Mouse (Mus musculus): ENCODE results near the gene Ptprcap.
A peak's percentile ranks its signal among the peaks of the same experiment; 100 is the strongest.

Gene Ptprcap

DNA sequence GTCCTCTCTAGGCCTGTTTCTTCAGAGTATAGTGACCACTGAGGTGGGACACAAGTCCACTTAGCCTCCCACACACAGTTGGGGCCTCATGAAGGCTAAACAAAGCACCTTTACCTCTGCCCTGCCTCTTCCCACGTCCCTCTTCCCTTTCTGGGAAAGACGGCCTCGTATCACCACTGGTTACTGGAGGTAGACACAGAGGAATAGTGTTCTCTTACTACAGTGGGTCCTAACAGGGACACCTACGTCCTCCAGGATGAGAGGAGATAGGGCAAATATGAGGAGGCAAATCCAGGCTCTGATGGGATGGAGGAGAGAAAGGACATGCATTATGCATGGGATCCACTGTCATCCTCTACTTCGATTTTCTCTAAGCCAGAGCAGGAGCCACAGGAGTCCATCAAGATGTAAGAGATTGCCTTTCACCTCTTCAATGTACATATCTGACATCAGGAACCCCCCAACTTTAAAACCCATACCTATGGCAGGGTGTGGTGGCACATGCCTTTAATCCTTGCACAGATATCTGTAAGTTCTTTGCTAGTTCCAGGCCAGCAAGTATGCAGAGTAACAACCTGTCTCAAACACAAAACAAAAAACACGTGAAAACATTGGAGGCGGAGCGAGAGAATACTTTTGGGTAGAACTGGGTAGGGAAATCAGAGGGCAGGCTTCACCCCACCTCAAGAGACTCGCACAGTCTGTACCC lies 5.5 kb upstream of the Ptprcap start:
- DNase-seq (ENCODE audit: low spot score): no peak

DNA sequence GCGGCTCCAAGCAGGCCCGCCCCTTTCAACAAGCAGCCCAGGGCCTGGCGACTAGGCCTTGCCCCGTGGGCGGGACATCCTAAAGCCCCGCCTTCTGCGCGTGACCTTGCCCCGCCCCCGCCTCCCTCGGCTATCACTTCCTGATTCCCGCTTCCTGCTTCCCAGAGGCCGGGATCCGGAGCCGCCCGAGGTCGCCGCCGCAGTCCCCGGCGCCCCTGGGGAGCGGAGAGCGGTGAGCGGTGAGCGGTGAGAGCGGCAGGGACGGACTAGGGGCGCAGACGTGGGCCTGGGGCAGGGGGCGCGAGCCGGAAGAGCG lies 5.0 kb upstream of the Ptprcap start, which contains the start of gene Coro1b:
TSS of gene Coro1b (plus strand) at position 129 of the 316 bp plus-strand sequence.
- DNase-seq (ENCODE audit: low spot score): peak; percentile 99

DNA sequence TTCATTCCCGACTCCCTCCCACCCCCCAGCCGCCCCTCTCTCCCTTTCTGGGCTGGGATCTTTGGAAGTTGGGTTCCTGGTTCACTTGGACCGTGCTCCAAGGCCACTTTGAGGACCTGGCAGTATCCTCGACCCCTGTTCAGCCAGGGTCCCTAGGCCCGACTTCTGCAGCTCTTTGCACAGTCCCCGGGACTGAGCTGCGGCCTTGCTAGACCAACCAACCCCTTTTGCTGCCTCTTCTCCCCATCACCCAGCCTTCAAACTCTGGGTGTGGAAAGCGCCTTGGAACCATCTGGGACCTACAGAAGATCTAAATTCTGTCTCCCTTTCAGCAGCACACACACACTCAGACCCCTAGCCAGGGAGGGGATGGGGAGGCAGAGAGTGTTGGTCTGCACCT lies 4.6 kb upstream of the Ptprcap start:
- no peak for DNase-seq (ENCODE audit: low spot score)

DNA sequence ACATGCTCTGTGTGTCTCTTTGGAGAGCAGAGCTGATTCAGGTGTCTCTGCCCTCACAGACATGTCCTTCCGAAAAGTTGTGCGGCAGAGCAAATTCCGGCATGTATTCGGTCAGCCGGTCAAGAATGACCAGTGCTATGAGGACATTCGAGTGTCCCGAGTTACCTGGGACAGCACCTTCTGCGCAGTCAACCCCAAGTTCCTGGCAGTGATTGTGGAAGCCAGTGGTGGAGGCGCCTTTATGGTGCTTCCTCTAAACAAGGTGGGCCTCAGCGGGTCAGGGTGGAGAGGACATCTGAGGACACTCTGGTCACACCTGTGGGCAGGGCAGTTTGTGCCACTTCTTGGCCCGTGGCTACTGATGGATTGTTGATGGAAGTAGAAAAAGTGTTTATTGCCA lies 4.1 kb upstream of the Ptprcap start:
- no peak for DNase-seq (ENCODE audit: low spot score)

DNA sequence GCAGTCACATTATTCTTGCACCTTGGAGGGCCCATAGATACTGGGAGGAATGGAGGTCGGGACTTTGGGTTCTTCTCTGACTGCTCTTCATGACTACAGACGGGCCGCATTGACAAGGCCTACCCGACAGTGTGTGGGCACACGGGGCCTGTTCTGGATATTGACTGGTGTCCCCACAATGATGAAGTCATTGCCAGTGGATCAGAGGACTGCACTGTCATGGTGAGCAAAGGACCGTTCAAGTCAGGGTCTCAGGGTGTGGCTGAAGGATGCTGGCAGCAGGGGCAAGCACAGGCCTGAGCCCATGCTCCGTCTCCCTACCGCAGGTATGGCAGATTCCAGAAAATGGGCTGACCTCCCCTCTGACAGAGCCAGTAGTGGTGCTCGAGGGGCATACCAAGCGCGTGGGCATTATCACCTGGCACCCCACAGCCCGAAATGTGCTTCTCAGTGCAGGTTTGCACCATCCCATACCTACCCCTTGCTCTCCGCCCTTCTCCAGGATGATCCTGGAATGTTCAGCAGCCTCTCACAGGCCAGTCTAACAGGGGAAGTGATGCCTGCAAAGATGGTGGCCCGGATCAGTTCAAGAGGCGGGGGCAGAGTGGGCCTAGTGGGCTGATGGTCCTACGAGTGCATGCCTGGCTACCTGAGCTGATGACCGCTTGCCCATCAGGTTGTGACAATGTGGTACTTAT lies 3.5 kb upstream of the Ptprcap start:
- no peak for DNase-seq (ENCODE audit: low spot score)

DNA sequence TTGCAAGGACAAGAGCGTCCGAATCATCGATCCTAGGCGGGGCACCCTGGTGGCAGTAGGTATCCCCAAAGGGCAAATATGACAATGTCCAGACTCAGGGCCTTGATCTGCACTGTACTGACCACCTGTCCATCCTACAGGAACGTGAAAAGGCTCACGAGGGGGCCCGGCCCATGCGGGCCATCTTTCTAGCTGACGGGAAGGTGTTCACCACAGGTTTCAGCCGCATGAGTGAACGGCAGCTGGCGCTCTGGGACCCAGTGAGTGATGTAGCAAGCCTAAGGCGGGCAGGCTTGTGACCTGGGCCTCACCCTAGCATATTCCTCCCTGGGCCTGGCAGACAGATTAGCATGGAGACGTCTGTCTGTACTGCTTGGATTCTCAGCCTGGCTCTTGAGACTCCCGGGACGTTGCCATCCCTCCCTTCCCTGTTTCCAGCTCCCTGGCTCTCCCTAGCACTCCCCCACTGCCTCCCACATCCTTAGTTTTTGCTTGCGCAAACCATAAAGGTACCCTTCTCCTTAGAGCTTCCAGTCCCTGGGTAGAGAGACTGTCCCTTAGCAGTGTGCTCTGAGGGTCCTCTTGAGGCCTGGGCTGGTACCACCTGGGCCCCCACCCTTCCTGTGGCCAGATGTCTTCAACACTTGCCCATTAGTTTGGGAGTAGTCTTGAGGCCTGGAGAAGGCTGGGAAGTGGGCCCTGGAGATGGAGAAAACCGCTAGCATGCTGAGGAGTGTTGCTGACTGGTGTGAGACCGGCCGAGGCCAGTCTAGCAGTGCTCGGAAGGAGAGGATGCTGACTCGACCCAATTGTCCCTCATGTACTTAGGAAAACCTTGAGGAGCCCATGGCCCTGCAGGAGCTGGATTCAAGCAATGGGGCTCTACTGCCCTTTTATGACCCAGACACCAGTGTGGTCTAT lies 2.6 kb upstream of the Ptprcap start:
- peak; percentile 72 for DNase-seq (ENCODE audit: low spot score)

DNA sequence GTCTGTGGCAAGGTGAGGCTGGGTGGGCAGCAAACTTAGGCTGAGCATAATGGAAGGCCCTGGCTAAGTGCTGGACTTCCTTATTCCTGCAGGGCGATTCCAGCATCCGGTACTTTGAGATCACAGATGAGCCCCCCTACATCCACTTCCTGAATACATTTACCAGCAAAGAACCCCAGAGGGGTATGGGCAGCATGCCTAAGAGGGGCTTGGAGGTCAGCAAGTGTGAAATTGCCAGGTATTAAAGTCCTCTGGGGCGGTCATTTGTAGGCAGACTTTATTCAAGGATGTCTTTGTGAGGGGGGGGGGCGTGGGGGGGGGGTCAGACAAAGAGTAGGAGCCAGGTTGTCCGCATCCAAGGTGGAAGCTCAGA lies 1.9 kb upstream of the Ptprcap start:
- no peak for DNase-seq (ENCODE audit: low spot score)

DNA sequence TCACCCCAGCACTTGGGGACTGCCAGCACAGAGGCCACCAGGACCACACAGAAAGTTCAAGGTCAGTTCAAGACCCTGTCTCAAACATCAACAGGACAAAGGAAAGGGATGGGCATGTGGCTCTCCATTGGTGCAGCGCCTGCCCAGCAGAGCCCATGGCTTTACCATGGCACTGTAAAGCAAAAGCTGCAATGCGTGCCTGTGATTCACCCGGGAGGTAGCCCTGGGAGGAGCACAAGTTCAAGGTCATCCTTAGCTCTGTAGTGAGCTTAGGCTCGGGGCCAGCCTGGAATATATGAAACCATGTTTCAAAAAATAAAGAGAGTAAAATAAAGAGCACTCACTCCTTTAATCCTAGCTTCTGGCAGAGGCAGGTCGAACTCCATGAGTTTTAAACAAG lies 1.5 kb upstream of the Ptprcap start:
- DNase-seq (ENCODE audit: low spot score): no peak

DNA sequence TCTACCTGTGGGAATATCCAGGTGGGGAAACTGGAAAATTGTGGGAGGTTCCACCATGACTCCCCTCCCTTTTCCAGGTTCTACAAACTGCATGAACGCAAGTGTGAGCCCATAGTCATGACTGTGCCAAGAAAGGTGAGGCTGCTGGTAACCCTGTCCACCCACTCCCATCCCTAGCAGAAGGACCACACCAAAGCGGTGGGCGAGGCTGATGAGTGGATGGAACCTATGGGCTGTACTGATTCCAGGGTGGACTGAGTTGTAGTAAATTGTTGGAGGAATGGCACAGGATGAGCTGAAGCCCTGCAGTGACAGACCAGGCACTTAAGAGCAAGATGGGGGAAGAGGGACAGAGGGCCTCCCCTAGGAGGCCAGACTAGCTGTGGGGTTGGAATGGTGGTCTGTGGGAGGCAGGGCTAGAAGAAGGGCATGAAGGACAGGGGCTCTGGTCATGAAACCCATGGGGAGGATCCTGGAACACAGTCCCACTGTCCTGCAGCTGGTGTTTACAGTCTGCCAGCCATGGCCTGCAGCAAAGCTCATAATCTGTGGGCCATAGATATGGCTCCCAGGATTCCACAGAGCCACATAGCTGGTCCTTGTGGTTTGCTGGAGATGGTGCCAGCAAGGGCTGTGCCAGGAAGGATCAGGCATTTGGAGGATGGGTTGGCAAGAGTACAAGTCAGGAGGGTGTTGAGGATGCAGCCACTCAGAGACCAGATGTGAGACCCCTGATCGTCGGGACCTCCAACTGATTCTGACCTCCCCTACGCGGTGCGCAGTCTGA lies 766 bp upstream of the Ptprcap start:
- no peak for DNase-seq (ENCODE audit: low spot score)

DNA sequence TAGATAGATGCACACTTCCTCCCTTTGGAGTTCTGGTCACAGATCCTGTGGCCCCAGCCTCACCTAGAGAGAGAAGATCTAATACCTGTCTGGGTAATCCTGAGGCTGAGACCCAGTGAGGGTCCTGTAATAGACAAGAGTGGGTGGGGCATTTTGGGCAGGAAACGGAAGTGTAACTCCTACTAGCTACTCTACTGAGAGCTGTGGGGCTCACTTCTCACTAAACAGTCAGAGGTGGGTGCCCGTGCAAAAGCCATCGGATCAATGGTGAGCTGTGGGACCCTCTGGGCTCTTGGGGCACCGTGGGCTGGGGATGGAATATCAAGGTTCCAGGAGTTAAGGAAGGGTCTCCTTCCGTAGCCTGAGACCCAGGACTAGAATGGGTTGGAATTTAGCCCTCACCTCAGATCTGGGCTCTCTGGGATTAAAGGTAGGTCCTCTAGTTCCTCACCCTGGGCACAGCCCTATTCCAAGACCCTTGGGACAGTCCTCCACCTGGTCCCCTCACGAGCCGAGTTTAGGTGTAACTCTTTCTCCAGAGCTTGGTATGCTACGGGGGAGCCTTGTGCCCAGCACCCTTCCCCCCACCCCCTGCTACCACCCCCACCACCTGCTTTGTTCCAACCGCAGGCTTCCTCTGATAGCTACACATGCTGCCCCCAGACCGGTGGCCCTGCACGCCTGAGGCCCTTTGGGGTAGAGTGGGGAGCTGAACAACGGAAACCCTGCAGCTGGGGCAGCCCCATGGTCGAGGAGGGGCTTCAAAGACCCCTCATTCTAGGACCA lies 1.2 kb downstream of the Ptprcap start:
- DNase-seq (ENCODE audit: low spot score): no peak

DNA sequence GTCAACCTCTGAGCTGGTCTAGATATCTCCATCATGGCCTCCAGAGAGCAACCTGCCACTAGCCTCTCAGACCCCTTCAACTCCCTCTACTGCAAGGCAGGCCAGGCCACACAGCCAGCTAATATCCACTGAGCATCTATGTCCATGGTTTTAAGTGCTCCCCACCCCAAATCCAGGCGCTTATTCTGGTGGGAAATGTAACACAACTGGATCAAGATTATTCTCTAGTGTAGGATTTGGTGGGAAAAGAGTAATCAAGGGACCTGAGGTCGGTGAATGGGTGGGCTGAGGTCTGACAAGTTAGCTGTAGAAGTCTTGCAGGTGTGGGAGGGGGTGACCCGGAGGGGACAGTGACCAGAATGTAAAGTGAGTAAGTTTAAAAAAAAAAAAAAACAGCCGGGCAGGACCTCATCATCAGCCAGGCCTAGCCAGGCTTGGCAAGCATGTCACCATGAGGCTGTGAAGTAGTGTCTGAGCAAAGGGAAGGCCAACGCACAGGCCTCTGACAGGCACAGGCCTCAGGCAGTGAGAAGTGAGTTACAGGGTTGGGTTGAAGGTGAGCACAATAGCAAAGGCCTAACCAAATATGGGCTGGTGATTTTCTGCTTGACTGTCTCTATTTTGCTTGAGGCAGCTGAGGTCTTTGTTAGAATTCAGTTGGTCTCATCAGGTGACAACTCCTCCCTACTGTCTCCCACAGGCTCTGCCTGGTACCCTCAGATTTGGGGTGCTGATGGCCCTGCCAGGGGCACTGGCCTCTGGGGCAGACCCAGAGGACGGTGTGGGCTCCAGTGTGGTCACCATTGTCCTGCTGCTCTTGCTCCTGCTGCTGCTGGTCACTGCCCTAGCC lies 2.0 kb downstream of the Ptprcap start:
- DNase-seq (ENCODE audit: low spot score): no peak

DNA sequence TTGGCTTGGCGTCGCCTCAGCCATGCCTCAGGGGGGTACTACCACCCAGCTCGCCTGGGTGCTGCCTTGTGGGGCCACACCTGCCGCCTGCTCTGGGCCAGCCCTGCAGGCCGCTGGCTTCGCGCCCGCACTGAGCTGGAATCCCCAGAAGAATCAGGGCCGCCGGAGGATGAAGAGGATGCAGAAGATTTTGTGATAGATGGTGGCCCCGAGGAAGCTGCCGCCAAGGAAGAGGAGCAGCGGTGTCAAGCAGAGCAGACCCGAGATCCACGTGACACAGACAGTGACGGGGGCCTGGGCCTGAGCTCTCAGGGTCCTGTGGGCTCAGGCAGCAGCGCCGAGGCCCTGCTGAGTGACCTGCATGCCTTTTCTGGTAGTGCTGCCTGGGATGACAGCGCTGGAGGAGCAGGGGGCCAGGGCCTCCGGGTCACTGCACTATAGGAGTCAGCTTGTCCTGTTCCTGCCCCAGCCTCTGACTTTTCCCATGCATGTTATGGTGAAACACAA lies 2.7 kb downstream of the Ptprcap start:
- no peak for DNase-seq (ENCODE audit: low spot score)

DNA sequence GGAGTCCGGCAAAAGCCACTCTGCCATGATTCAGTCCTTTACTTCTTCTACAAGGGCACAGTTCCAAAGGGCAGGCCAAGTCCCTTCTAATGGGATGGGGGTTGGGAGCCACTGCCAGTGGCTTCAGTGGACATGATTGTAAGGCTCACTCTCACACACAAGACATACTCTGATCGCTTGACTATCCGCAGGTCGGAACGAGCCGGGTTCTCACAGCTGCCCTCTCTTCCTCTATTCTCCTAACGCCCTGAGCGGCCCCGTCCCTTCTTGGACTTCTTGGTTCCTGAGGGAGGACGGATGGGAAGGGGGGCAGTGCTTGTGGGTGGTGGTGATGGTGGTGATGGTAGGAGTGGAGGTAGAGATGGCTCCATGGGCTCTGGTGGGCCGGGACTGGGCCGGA lies 3.4 kb downstream of the Ptprcap start:
- no peak for DNase-seq (ENCODE audit: low spot score)

DNA sequence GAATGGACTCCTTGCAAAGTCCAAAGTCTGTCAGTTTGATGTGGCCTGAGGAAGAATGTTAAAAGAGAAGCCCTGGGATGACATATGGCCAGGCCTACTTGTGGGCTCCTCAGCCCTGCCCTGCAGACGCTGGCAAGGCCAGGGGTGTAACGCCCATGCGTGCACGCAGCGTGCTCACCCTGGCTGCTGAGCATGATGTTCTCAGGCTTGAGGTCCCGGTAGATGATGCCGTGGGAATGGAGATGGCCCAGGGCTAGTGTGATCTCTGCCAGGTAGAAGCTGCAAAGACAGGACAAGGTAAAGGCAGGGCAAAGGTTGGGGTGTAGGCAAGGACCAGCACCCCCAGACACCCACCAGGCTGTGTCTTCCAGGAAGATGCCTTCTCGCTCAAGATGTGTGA lies 5.6 kb downstream of the Ptprcap start:
- no peak for DNase-seq (ENCODE audit: low spot score)

DNA sequence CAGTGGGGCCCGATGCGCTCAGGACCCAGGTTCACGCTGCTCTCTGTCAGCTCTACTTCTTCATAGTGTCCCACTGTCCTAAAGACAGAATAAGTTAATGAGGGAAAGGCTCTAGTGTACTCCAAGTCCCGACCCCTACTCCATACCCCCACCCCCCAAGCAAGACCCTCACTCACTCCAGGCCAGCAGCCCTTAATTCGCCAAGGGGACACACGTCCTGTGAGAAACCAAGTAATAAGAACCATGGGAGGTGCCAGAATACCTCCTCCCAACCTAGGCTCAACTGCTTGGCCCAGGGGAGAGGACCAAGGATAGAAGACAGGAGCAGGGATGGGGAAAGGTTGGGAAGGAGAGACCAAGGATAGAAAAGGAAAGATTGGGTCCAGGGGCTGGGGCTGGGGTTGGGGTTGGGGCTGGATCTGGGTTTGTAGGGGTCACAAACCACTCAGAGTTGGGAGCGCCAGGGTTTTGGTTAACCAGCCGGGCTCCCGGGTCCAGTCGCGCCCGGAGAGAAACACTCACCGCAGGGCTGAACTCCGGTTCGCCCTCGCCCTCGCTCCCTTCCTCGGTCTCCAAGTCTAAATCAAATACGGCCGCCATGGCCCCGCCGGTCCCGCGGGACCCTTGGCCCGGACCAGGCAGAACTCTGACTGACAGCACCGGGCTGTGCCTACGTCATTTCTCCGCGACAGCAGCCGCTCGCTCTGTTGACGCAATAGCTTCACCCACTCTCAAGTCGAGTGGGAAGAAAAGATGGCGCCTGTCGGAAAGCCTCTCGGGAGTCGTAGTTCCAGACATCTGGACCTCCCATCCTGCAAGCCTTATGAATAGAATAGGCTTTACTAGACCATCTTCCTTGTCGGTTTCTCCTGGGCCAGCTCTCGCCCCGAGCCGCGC lies 9.5 kb downstream of the Ptprcap start, which contains the start of gene Rps6kb2:
TSS of gene Rps6kb2 (minus strand) at position 709 of the 897 bp plus-strand sequence.
- peak; percentile 96 for DNase-seq (ENCODE audit: low spot score)

DNA sequence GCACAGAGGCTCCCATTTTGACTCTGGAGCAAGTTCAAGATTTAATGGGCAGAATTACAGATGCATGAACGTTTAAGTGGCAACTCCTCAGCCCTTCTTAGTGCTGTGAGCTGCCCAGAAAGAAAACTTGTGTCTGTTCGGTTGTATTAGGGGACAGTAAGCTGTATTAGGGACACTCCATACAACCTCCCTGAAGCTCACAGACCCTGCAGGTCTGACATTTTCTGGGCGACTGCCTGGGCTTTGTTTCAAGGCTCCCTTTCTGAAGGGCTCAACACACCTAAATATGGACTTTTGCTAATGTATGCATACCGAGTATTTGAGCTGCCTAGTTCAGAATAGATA lies 10.1 kb downstream of the Ptprcap start:
- no peak for DNase-seq (ENCODE audit: low spot score)

DNA sequence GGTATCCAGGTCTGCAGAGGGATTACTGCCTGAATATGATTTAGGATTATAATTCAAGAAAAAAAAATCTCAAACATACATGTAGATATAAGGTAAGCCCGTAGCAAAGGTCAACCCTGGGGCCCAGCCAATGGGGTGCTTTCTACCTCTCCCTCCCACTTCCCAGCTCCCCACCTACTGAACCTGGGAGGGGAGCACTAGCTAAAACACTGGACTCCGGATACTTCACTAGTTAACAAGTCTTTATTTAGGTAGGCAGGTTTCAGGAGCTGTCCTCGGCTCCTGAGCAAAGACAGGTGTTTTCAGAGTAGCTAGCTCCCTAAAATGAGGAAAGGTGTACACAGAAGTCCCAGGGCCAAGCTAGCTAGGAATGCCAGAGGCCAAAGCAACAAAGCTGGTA lies 10.7 kb downstream of the Ptprcap start:
- no peak for DNase-seq (ENCODE audit: low spot score)

DNA sequence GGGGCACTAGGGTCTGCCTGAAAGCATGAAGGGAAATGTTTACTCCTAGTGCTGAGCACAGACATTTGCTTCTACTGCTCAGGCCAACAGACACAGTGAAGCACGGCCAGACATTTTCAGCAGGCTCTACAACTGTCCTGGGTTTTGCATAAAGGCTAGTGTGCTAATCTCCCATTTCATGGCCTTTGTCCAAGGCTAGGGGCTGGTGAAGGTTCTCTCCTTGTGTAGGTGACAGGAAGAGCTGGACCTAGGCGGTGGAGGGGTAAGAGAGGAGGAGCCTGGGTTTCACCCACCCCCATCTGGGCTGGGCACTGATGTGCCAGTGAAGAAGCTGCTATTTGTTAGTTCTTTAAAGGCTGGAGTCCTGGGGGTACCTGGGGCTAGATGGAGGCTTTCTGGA lies 11.3 kb downstream of the Ptprcap start:
- DNase-seq (ENCODE audit: low spot score): no peak
